Mouse (Mus musculus) ES-E14 (cell line): ENCODE measurements around the gene Rpl23.

Experiments
- CHD2 ChIP-seq: IDR thresholded peaks from 2 replicates; pipeline ENCODE4 v1.6.1; 2014; ENCODE audit warnings: mild to moderate bottlenecking, low read depth, low read length, inconsistent platforms
- MAFK ChIP-seq: IDR thresholded peaks from 2 replicates; pipeline ENCODE4 v1.6.1; 2014; ENCODE audit warnings: mild to moderate bottlenecking, low read depth, low read length, inconsistent platforms; ENCODE audit not compliant: insufficient read depth
- ZC3H11A ChIP-seq: IDR thresholded peaks from 2 replicates; pipeline ENCODE4 v1.6.1; 2012; ENCODE audit warnings: low read depth, mild to moderate bottlenecking, inconsistent platforms, low read length, borderline replicate concordance

GRCm38 (mm10) chr11:97748496-97748895 is 33.7 kb downstream of the Rpl23 start:
- TF ChIP-seq MAFK (no peak), CHD2 (no peak), ZC3H11A (no peak)
